Mouse (Mus musculus) ovary, adult 18-20 months (tissue): ENCODE data around the gene B3gat1.

Source experiments
- DNase-seq: peaks from one replicate; pipeline ENCODE4 v3.0.0; 2022; ENCODE audit warnings: low spot score, mixed read lengths

B3gat1 gene

DNA sequence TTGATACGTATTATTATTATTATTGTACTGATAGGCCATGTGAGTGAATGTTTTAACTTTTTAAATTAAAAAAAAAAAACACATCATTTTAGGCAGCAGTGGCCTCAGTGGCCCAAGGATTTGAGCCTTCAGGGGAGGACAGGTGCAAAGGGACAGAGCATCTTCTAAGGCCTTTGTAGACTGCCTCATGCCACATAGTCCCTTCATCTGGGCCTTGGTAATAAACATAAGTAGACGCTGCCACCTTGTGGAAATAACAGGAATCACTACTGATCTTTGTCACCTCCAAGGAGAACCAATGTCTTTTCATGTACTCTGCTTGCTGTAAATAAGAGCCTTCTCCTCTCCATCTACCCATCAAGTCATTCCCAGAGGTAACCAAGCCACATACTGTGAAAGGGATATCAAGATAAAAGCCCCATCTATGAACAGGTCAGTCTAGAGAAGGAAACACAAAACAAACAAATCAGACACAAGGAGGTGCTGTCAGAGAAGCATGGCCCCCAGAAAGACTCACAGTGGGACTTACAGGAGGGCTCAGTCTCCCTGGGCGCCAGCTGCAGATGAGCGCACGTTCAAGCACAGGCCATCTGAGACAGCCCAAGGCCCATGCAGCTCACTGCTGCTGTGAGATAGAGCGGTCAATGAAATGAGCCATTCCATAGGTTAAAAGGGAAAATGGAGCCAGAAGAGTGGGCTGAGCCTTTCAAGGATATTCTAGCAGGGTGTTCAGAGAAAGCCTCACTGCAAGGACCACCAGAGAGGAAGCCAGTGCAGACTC is 42.8 kb downstream of the B3gat1 start:
- DNase-seq, result no peak

DNA sequence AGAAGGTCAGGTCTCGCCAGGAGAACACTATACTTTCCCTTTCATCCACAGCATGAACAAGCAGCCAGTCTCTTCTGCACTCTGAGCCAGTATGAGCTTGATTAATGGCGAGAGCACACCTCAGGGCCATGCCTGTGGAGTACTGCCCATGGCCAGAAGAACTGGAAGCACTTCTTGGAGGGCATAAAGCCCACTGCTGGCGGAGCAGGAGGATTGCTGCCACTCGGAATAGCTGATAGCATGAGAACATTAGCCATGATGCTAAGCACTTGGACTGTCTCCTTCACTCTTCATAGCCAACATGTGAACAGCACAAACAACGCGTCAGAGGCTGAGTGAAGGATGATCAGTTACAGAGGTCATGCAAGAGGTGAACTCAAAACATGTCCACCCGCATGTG is 44.9 kb downstream of the B3gat1 start:
- no peak for DNase-seq

DNA sequence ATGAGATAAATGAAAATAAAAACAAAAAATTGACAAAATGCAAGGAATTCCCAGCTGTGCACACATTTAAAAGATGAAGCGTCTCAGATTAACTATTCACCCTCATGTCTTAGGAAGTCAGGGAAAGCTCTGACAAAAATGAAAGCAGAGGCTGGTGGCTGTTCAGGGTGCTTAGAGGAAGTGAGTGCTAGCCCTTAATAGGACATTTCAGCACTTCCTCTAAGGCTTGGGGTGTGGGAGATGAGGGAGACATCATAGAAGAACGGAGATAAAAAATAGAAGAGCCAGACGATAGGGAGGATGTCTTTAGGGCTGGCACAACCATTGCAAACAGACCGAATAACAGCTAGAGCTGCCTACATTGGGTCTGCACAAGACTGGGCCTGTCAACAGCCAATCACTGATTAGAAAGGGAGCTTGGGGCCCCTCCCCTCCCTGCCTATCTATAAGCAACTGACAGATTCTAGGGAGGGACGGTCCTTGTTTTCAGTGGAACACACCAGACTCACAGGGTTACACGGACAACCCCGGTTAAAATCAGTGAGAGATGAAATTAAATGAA is 50.0 kb downstream of the B3gat1 start:
- no peak for DNase-seq

DNA sequence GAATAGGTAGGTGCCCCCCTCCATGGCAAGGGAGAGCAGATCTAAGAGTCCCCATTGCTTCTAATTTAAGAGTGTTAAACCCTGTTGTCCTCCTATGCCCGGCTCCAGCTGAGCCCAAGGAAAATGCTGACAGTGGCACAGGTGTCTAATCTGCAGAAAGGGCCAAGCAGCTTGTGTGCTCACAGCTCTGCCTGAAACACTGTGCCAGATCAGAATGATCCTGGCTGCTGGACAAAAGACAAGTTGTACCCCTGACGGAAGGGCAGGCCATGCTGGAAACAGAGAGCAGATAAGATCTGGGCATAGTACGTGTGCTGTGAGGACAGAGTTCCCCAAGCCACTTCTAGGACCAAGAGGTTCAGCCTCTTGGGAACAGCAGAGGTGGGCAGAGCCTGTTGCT is 59.3 kb downstream of the B3gat1 start:
- DNase-seq, result no peak

DNA sequence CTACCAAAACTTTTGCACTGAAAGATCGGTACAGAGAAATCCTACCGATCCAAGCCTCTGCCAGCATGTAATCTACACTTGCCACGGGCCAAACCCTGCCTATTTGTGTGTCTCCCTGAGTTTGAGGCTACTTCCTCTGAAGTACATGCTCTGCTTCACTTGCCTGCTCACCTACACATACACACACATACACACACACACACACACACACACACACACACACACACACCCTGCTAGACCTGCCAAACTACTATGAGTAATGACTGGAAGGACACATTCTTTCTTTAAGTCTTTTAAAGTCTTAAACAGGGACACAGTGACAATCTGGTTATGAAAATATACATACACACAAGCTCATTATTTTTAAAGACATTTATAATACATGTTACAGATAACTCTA is 64.7 kb downstream of the B3gat1 start:
- DNase-seq, result no peak

DNA sequence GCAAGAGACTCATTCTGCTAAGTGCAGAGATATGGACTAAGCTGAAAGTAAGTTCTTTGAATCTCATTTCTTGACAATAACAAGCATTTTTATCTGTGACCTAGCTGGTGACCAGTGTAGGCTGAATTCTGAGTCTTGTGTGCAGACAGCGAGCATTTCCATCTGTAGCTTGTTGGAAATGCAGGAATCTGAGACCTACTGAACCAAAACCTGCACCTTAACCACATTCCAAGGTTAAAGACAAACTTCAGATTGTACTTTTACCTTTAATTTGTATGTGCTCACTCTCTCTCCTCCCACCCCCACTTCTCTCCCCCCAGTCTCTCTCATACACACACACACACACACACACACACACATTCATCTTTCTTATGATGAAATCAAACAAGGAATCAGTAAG is 65.2 kb downstream of the B3gat1 start:
- DNase-seq, result no peak

DNA sequence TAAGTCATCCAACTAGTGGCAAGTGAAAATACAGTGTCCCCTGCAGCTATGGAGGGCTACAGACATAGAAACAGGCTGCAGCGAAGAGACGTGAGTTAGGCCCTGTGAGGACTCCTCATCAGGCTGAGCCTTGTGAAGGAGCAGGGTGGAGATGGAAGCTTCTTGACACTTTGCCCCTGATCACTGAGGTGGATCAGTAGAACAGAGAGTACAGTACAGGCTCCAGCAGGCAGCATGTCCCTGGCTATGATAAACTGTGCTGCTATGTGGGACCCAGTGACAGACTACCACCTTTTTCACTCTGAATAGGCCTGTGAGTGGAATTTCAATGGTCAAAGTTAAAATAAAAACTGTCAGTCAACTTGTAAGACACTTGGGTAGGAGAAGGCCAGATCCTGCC is 66.8 kb downstream of the B3gat1 start:
- DNase-seq, result no peak

DNA sequence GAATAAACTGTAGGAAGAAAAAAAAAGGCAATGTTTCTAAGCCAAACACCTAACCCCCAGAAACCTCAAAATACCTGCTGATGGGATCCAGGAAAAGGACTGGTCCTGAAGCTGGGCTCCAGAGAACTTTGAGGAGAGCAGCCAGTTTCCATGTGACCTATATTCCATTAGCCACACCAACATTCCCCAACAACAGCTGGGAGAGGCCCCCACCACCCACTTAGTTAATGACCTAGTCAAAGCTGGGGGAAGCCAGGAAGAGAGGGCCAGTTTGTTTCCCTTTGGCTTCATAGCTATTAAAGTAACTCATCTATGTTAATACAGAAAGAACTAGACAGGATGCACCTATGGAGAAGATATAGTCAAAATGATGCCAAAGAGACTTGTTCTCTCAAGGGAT is 70.8 kb downstream of the B3gat1 start:
- no peak for DNase-seq

DNA sequence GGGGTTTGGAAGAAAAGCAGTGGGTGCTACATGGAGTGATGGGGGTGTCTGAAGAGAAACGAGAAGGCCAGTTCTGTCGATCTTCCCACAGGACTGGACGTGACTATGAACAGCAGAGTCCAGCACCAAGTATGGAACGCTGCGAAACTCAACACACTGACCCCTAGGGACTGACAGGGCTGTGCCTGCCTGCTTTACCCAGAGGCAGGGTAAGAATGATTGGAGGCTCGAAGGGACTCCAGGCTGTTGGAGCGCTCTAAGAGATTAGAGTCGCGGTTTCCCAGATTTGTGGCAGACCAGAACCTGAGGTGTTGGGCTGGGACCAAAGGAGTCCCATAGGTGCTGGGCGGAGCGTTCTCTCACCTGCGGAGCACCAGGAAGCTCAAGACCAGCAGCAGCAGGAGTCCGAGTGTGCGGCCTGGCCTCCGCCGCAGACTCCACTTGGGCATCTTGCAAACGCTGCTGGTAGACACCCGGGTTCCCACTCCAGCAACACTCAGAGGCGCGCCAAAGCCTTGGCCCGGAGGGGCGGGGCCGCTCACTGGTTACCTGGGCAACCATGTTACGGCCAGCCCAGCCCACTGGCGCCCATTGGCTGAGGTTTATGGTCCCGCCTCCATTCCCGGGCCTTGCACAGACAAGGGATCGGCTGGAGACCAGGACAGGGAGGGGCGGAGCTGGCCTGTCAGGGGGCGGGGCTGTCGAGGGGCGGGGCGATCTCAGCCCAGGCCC is 72.6 kb downstream of the B3gat1 start, which contains the start of gene Glb1l2:
TSS of gene Glb1l2 (minus strand) at position 534 of the 732 bp plus-strand sequence.
- peak; percentile 95 for DNase-seq

DNA sequence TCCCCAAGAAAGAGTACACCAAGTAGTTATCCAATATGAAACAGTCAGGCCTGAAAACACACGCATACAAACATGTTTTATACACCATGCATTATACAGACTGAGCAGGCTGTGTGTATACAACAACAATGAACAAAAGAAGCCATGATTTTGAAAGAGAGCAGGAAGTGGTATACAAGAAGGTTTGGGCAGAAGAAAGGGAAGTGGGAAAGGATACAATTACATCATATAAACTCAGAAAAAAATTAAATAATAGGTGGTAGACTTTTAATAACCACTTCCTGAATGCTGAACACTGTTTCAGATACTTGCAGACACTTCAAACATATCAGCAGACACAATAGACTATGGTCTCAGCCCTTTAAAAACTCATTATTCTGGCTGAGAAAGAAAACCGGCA is 75.2 kb downstream of the B3gat1 start:
- no peak for DNase-seq
